Mouse (Mus musculus) bone marrow macrophage, adult 2 months (primary cell): ENCODE measurements around the gene Sh3rf1.

Experiments used
- CTCF ChIP-seq: IDR thresholded peaks from 2 replicates; pipeline ENCODE4 v1.5.1; 2012; ENCODE audit warnings: low read depth, mild to moderate bottlenecking, low read length, moderate library complexity
- POLR2A ChIP-seq: IDR thresholded peaks from 2 replicates; pipeline ENCODE4 v1.6.1; 2012; ENCODE audit warnings: mild to moderate bottlenecking, low read depth, low read length, borderline replicate concordance

DNA sequence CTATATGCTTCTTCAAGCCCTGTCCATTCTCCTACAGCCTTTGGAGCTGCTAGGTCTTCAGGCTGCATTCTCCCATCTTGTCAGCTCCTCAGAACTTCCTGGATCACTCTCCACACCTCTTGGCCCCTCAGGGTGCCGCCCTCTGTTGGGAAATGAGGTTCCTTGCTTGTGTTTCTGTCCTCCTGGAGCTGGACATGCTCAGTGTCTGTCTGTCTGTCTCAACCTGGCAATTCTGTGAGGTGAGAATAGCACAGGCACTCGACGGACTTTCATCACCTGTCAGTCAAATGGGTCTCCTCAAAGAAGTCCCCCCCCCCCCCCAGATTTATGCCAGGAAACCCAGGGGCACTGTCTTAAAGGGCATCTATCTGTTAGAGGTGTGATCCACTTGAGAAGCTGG, 49.2 kb downstream of the Sh3rf1 start:
- TF ChIP-seq CTCF, result no peak
- no peak for TF ChIP-seq POLR2A
